Mouse (Mus musculus) testis, adult 2 months (tissue): Measurements from ENCODE around the gene Gipr. TPM values are rescaled to one million over a fixed set of nuclear protein-coding genes. Genes with fewer than 3 reads are reported as not detected.
"Not testable (repeated sequence)": the region's sequence is repeated elsewhere in the genome, so short reads cannot be mapped to it uniquely, and the experiment has no call there.

ENCODE experiments used
- H3K27ac ChIP-seq: fragments of 200-500 bp; 2 replicates; pipeline ENCODE4 v1.5.1; 2012; ENCODE audit warnings: low read depth, low read length; ENCODE audit not compliant: control insufficient read depth, insufficient read depth
- H3K27me3 ChIP-seq: fragments of 200-500 bp; 2 replicates; pipeline ENCODE4 v1.6.1; 2012; ENCODE audit warnings: mild to moderate bottlenecking, low read length, moderate library complexity; ENCODE audit not compliant: control insufficient read depth, insufficient read depth
- H3K36me3 ChIP-seq: fragments of 200-500 bp; 2 replicates; pipeline ENCODE4 v1.6.1; 2012; ENCODE audit warnings: mild to moderate bottlenecking, low read length; ENCODE audit not compliant: control insufficient read depth, insufficient read depth
- H3K4me1 ChIP-seq: fragments of 200-500 bp; 2 replicates; pipeline ENCODE4 v1.6.1; 2012; ENCODE audit warnings: low read length; ENCODE audit not compliant: control insufficient read depth, insufficient read depth
- H3K4me3 ChIP-seq: fragments of 200-500 bp; 2 replicates; pipeline ENCODE4 v1.5.1; 2012; ENCODE audit warnings: low read depth, mild to moderate bottlenecking, low read length, moderate library complexity, mixed read lengths; ENCODE audit not compliant: control insufficient read depth
- CTCF ChIP-seq: fragments of 200-500 bp; IDR thresholded peaks from 2 replicates; pipeline ENCODE4 v1.5.1; 2012; ENCODE audit warnings: low read depth, mild to moderate bottlenecking, inconsistent platforms, low read length, moderate library complexity; ENCODE audit not compliant: control insufficient read depth, insufficient read depth, insufficient replicate concordance
- POLR2A ChIP-seq: fragments of 200-500 bp; IDR thresholded peaks from 2 replicates; pipeline ENCODE4 v1.6.1; 2012; ENCODE audit warnings: low read depth, mild to moderate bottlenecking, inconsistent platforms, low read length, moderate library complexity; ENCODE audit not compliant: control insufficient read depth
- polyA plus RNA-seq: library from polyadenylated mRNA; depleted of rRNA; stranded (reverse); fragments of >200 nt; gene quantifications from 2 replicates; pipeline ENCODE4 v1.2.3, GENCODE M21; 2012

Gene Gipr
- polyA plus RNA-seq, 1 experiment: 24.3 TPM

DNA sequence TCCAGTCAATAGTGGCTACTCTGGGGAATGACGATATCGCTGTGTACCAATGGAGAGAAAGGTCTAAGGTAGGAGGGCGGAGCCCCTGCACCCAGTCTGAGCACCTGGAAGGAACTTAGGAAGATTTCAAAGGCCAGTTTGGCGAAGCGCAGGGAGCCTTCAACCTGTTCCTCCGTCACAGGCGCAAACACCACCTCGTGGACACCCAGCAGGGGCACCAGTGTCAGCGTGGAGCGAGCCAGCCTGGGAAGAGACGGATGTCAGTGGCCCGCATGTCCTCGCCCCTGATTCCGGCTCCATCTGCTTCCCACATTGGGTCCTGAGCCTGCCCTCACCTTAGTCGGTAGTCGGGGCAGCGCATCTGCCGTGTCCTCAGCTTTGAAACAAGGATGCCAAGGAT is 6.5 kb downstream of the Gipr start:
- peak overlapping the region; percentile 39 for H3K4me3 ChIP-seq
- peaks cover 26% of the 10 kb centered on the region for H3K4me1 ChIP-seq
- no peaks in the 10 kb centered on the region for H3K36me3 ChIP-seq
- H3K27me3 ChIP-seq: no peaks in the 10 kb centered on the region
- TF ChIP-seq CTCF (no peak), POLR2A (no peak)
- no peak overlapping the region for H3K27ac ChIP-seq

DNA sequence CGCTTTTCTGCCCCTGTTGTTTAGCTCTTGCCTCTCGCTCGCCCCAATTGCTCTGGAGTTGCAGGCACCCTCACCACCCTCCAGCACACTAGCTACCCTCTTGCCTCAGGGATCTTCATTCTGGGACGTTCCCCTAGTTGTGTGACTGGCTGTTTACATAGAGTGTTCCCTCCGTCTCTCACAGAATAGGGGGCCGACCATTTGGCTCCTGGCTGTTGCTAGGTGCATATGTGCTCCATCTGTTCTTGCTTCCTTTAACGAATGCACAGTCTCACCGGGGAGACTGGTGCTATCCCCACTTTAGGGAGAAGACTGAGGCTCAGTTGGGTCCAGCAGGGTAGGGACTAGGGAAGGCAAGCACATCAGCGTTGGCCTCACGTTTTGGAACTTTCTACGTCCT is 7.3 kb downstream of the Gipr start:
- Histone ChIP-seq H3K27ac (no peak overlapping the region), H3K36me3 (no peaks in the 10 kb centered on the region), H3K27me3 (no peaks in the 10 kb centered on the region), H3K4me3 (no peak overlapping the region), H3K4me1 (peaks cover 19% of the 10 kb centered on the region)
- TF ChIP-seq POLR2A (no peak), CTCF (no peak)

DNA sequence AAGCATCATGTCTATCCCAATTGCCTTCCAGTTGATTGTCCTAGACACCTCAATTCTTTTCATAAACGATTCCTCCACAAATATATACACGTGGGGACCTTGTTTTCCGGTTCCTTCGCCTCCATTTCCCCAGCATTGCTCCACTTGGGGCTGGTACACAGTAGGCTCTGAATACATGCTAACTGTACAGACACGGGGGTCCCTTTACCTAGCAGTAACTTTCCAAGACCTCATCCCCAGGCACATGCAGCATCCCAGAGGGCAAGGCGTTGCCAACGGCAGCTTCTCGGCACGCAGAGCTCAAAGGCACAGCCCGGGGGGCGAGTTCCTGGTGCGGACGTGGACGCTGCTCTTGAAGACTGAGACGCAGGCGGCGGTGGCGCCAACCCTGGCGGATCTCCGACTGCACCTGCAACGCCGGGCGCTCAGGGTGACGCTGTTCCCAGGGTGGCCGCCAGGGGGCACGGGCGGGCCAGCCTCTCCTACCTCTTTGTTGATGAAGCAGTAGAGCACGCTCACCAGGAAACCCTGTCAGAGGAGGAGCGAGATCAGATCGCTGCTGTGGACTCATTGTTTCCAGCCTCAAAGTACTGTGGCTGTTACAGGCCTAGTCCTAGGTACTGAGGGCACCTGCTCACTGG is 8.6 kb downstream of the Gipr start:
- TF ChIP-seq CTCF (peak; percentile 92), POLR2A (no peak)
- H3K4me1 ChIP-seq: peaks cover 16% of the 10 kb centered on the region
- no peak overlapping the region for H3K27ac ChIP-seq
- H3K4me3 ChIP-seq: no peak overlapping the region; the same call in 1 of the 2 replicates
- no peaks in the 10 kb centered on the region for H3K27me3 ChIP-seq
- H3K36me3 ChIP-seq: no peaks in the 10 kb centered on the region; the same call in 1 of the 2 replicates

DNA sequence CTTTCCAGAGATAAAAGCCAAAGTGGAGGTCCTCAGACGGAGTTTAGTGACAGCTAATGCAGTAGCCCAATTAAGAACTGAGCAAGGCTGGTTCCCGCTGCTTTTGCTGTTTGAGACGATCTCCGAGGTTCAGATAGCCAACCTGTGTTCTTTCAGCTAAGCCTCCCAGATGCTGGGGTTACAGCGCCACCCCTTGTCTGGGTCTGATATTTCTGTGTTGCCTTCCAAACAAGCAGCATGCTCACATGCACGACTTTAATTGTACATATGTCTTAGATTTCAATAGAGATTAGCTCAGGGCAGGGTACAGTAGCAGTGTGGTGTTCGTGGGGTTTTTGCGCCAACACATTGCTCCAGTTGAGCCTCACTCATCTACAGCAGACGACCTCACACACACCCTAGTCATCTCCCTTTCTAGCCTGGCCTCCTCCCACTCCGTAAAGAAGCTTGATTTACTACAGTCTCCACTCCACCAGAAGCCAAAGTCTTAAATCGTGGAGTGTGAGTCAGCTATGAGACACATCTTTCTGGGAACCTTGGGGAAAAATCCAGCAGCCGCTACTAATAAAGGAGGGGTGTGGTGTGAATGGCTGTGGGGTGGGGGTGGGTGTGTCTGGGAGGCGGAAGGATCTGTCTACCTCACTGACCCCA is 10.0 kb downstream of the Gipr start:
- H3K36me3 ChIP-seq: peaks cover 4% of the 10 kb centered on the region
- TF ChIP-seq POLR2A: no peak
- TF ChIP-seq CTCF: no peak

DNA sequence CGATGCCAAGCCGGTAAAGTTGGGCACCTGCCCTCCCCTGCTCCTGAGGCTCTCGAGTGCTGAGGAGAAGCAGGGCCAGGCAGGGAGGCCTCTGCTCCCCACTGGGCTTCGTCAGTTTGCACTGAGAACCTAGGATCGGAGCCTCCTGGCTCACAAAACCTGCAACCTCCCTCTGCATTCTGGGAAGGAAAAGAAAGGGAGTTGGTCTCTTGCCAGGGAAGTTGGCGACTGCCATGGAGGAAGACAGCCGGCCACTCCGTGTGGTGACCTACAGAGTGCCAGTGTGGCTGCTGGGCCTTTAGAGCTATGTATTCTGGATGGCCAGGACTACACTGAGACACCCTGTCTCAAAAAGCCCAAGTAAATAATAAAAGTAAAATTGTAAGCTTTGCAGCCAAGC is 11.1 kb downstream of the Gipr start:
- Histone ChIP-seq H3K27me3 (no peaks in the 10 kb centered on the region), H3K4me3 (no peak overlapping the region)

More for the DNA sequence above, 10.0 kb downstream of the Gipr start:
- Histone ChIP-seq H3K27ac (no peak overlapping the region), H3K27me3 (no peaks in the 10 kb centered on the region), H3K4me1 (peaks cover 16% of the 10 kb centered on the region), H3K4me3 (no peak overlapping the region)

DNA sequence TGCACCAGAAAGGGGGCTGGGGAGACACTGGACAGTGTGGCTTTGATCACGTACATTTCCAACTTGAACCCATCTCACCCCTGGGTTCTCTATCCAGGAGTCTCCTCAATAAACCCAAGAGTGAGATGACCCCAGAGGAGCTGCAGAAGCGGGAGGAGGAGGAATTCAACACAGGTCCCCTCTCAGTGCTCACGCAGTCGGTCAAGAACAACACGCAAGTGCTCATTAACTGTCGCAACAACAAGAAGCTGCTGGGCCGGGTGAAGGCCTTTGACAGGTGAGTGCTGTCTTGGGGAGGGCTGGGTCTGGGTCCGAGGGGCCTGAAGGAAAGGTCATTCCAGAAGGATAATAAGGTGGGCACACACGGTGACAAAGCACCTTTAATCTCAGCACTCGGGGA is 14.8 kb downstream of the Gipr start:
- H3K27me3 ChIP-seq, H3K27ac ChIP-seq, H3K36me3 ChIP-seq, H3K4me1 ChIP-seq: not testable (repeated sequence)
- H3K4me3 ChIP-seq: peak overlapping the region; percentile 91

More for the DNA sequence above, 11.1 kb downstream of the Gipr start:
- H3K4me1 ChIP-seq: peaks cover 10% of the 10 kb centered on the region
- no peak overlapping the region for H3K27ac ChIP-seq
- peaks cover 4% of the 10 kb centered on the region for H3K36me3 ChIP-seq
- no peak for TF ChIP-seq POLR2A
- TF ChIP-seq CTCF: no peak

DNA sequence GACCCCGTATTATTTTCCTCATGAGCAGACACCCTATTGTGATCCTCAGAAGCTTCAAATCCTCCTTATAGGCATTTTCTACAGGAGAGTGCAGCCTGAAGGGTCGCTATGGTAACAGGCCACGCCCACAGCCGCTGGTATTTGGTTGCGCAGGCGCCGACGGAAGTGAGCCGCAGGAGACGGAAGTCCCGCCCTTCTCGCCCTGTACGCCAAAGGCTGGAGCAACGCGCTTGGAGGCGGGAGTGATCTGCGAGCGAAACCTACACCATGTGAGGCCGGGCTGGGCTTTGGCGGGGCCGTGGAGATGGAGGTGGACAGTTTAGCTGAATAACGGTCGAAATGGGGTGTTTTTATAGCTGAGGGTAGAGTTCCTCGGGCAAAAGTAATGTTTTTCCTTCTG is 16.3 kb downstream of the Gipr start, which contains the start of gene Snrpd2:
Gene Snrpd2 (plus strand): TSS at position 97 of the 400 bp plus-strand sequence.
- peak within 1 kb of the TSS; percentile 91 for H3K4me3 ChIP-seq
- H3K4me1 ChIP-seq: peaks cover 6% of the 10 kb centered on the region
- peaks cover 4% of the 10 kb centered on the region for H3K36me3 ChIP-seq
- TF ChIP-seq POLR2A: peak; percentile 90
- TF ChIP-seq CTCF: no peak
- H3K27ac ChIP-seq: peak within 1 kb of the TSS; percentile 95
- no peaks in the 10 kb centered on the region for H3K27me3 ChIP-seq
